Mouse (Mus musculus): ENCODE measurements around the gene Tox2. TPM values are rescaled to one million over a fixed set of nuclear protein-coding genes. Genes with fewer than 3 reads are reported as not detected.

Tox2 gene
- polyA plus RNA-seq, 1 experiment, result 12.1 TPM

DNA sequence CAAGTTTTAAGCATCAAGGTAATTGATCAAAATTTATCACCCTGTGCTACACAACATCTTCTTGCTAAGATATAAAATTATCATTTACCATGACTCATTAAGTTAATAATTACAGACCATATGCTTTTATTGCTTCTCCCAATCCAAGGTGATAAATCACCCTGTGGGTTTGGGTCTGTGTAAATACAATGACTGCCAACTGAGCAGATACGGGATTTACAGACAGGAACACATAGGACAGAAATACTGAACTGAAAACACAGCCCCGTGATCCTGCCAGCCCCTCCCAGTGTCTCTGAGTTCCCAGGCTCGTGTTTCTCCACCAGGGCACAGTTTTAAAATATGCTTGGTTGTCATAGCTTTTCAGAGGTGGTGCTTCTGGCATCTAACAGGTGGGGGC lies 10.2 kb downstream of the Tox2 start:
- Histone ChIP-seq H3K36me3 (ENCODE audit: control insufficient read depth, insufficient read depth, low read length) (no peaks in the 10 kb centered on the region), H3K4me3 (ENCODE audit: extremely low read depth, insufficient read depth, insufficient read length) (no peak overlapping the region), H3K27ac (ENCODE audit: insufficient read depth, low read length) (no peak overlapping the region), H3K4me1 (ENCODE audit: control insufficient read depth, insufficient read depth, insufficient read length) (no peaks in the 10 kb centered on the region), H3K27me3 (ENCODE audit: control insufficient read depth, insufficient read depth, low read length) (no peaks in the 10 kb centered on the region)
- DNase-seq (ENCODE audit: low read depth in 1 of 2, low spot score in 2 of 2), result no peak
- TF ChIP-seq POLR2A (IDR thresholded peaks at IDR 0.05; ENCODE audit: low read depth, low read length), result no peak
- no peak for TF ChIP-seq CTCF (IDR thresholded peaks at IDR 0.05; ENCODE audit: extremely low read depth, insufficient read depth, insufficient read length, insufficient replicate concordance)
- WGBS, result 49% methylated on average over 3 of the region's 3 CpGs

DNA sequence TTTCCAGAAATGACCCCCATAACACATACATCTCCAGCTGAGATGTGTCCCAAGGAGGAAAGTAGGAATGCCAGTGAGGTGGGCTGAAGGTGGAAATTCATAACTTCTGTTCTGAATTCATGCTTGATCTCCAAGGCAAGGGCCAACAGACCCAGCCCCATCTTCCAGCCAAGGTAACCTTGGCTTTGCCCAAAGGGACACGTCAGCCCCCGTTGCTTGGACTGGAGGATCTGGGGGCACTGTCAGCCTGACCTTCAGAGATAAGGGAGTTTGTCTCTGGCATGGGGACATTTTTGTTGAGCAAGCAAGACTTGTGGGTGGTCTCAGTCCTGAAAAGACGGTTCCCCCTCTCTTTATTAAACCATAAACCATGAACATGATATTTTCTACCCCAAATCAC lies 15.2 kb downstream of the Tox2 start:
- H3K27ac ChIP-seq (ENCODE audit: insufficient read depth, low read length), result no peak overlapping the region
- no peak for DNase-seq (ENCODE audit: low read depth in 1 of 2, low spot score in 2 of 2)
- H3K4me3 ChIP-seq (ENCODE audit: extremely low read depth, insufficient read depth, insufficient read length), result no peak overlapping the region
- no peaks in the 10 kb centered on the region for H3K36me3 ChIP-seq (ENCODE audit: control insufficient read depth, insufficient read depth, low read length)
- no peaks in the 10 kb centered on the region; the same call in 1 of the 2 replicates for H3K27me3 ChIP-seq (ENCODE audit: control insufficient read depth, insufficient read depth, low read length)
- H3K4me1 ChIP-seq (ENCODE audit: control insufficient read depth, insufficient read depth, insufficient read length), result no peaks in the 10 kb centered on the region
- TF ChIP-seq CTCF (IDR thresholded peaks at IDR 0.05; ENCODE audit: extremely low read depth, insufficient read depth, insufficient read length, insufficient replicate concordance) (no peak), POLR2A (IDR thresholded peaks at IDR 0.05; ENCODE audit: low read depth, low read length) (no peak)
- 85% methylated on average over 3 of the region's 3 CpGs for WGBS

DNA sequence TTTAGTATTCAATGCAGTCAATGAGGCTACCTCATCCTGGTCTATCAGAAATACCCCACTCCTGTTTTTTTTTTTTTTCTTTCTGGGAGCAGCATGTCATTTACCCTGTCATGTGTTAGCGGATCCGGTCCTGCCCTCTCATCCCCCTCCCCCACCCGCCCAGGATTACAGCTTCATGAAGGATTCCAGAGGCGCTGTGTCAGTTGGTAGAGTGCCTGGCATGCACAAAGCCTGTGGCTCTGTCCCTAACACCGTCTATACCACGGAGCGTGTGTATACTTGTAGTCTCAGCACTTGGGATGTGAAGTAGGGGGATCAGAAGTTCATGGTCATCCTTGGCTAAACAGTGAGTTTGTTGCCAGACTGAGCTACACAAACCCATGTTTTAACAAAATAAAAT lies 15.6 kb downstream of the Tox2 start:
- Histone ChIP-seq H3K4me3 (ENCODE audit: extremely low read depth, insufficient read depth, insufficient read length) (no peak overlapping the region), H3K4me1 (ENCODE audit: control insufficient read depth, insufficient read depth, insufficient read length) (no peaks in the 10 kb centered on the region), H3K36me3 (ENCODE audit: control insufficient read depth, insufficient read depth, low read length) (no peaks in the 10 kb centered on the region), H3K27me3 (ENCODE audit: control insufficient read depth, insufficient read depth, low read length) (no peaks in the 10 kb centered on the region; the same call in 1 of the 2 replicates), H3K27ac (ENCODE audit: insufficient read depth, low read length) (no peak overlapping the region)
- DNase-seq (ENCODE audit: low read depth in 1 of 2, low spot score in 2 of 2), result no peak
- 89% methylated on average over 7 of the region's 7 CpGs for whole genome bisulfite sequencing
- TF ChIP-seq CTCF (IDR thresholded peaks at IDR 0.05; ENCODE audit: extremely low read depth, insufficient read depth, insufficient read length, insufficient replicate concordance), result no peak
- no peak for TF ChIP-seq POLR2A (IDR thresholded peaks at IDR 0.05; ENCODE audit: low read depth, low read length)

DNA sequence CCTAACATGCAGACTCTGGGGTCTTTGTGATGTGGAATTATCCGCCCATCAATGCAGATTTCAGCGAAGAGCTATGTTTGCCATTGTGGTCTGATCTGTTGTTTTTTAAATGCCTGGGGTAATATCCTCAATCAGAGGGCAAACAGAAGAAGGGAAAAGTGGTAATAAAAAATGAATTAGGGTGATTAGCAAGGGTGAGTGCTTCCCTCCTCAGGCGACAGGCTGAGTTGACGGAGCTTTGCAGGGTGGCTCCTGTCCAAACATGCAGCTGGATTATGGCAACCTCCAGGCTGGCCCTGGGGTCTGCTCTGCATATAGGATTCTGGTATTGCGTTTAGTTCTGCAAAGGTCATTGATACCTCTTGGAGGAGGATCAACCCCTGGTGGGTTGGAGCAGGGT lies 16.5 kb downstream of the Tox2 start:
- Histone ChIP-seq H3K36me3 (ENCODE audit: control insufficient read depth, insufficient read depth, low read length) (no peaks in the 10 kb centered on the region), H3K4me1 (ENCODE audit: control insufficient read depth, insufficient read depth, insufficient read length) (no peaks in the 10 kb centered on the region), H3K4me3 (ENCODE audit: extremely low read depth, insufficient read depth, insufficient read length) (no peak overlapping the region), H3K27me3 (ENCODE audit: control insufficient read depth, insufficient read depth, low read length) (no peaks in the 10 kb centered on the region; the same call in 1 of the 2 replicates), H3K27ac (ENCODE audit: insufficient read depth, low read length) (no peak overlapping the region)
- WGBS, result 91% methylated on average over 5 of the region's 5 CpGs
- no peak for TF ChIP-seq CTCF (IDR thresholded peaks at IDR 0.05; ENCODE audit: extremely low read depth, insufficient read depth, insufficient read length, insufficient replicate concordance)
- no peak for TF ChIP-seq POLR2A (IDR thresholded peaks at IDR 0.05; ENCODE audit: low read depth, low read length)
- DNase-seq (ENCODE audit: low read depth in 1 of 2, low spot score in 2 of 2), result no peak

DNA sequence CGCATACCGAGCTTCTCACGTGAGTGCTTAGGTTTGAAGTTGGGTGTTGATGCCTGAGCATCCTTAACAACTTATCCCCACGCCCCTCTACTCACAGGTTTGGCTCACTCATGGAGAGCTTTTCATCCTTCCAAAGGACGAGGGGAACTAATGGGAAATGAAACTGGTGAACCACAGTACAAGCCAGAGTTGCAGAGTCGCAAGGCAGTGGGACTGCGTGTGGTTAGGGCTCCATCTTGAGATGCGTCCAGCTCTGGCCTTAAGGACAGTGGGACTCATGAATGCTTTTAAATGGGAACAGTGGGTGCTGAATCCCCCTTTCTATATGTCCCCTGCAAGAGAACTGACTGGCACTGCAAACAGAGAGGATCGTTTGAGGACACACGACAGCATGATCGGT lies 17.8 kb downstream of the Tox2 start:
- H3K4me3 ChIP-seq (ENCODE audit: extremely low read depth, insufficient read depth, insufficient read length), result no peak overlapping the region
- TF ChIP-seq POLR2A (IDR thresholded peaks at IDR 0.05; ENCODE audit: low read depth, low read length), result no peak
- no peak for TF ChIP-seq CTCF (IDR thresholded peaks at IDR 0.05; ENCODE audit: extremely low read depth, insufficient read depth, insufficient read length, insufficient replicate concordance)
- H3K36me3 ChIP-seq (ENCODE audit: control insufficient read depth, insufficient read depth, low read length), result no peaks in the 10 kb centered on the region
- H3K27ac ChIP-seq (ENCODE audit: insufficient read depth, low read length), result no peak overlapping the region
- 82% methylated on average over 11 of the region's 11 CpGs for WGBS
- H3K27me3 ChIP-seq (ENCODE audit: control insufficient read depth, insufficient read depth, low read length), result no peaks in the 10 kb centered on the region; the same call in 1 of the 2 replicates
- DNase-seq (ENCODE audit: low read depth in 1 of 2, low spot score in 2 of 2), result no peak
- H3K4me1 ChIP-seq (ENCODE audit: control insufficient read depth, insufficient read depth, insufficient read length), result no peaks in the 10 kb centered on the region

DNA sequence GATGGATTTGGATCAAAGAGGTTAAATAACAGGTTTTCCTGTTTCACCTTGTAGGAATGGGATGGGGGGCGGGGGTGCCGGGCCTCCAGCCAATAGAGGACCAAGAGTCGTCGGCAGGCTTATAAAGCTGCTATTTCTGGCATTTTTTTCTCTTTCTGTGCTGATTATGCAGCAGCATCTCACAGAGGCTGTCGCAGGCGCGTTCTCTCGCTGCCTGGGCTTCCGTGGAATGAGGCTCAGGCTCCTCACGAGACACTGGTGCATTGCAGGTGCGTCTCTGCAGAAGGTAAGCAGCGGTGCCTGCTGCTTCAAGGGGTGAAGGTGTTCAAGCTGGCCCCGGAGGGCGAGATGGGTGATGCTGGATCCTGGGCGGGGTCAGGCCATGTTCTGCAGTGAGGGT lies 22.4 kb downstream of the Tox2 start:
- no peak overlapping the region for H3K4me3 ChIP-seq (ENCODE audit: extremely low read depth, insufficient read depth, insufficient read length)

DNA sequence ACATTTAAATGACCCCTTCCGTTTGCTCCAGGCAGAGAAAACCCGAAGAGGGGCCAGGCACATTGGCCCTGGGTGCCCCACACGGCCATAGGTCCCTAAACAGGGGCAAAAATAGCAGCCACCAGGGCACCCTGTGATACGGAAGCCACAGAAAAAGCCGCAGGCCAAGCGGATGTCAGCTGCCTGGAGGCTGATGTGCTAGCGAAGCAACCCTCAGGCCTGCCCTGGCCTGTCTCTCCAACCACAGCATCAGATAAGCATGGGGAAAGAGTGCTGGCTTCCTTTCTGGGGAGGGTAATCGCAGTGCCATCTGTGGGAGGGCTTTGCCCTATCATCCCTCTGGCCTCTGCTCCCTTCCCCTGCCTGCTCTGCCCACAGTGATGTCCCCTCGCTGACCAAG lies 26.1 kb downstream of the Tox2 start:
- WGBS, result 7% methylated on average over 9 of the region's 9 CpGs
- peak; percentile 11 to 39 for DNase-seq (ENCODE audit: low read depth in 1 of 2, low spot score in 2 of 2)
- no peak overlapping the region for H3K4me3 ChIP-seq (ENCODE audit: extremely low read depth, insufficient read depth, insufficient read length)
- TF ChIP-seq CTCF (IDR thresholded peaks at IDR 0.05; ENCODE audit: extremely low read depth, insufficient read depth, insufficient read length, insufficient replicate concordance), result no peak
- H3K27me3 ChIP-seq (ENCODE audit: control insufficient read depth, insufficient read depth, low read length), result no peaks in the 10 kb centered on the region
- no peaks in the 10 kb centered on the region for H3K36me3 ChIP-seq (ENCODE audit: control insufficient read depth, insufficient read depth, low read length)
- peaks cover 2% of the 10 kb centered on the region; the same call in 1 of the 2 replicates for H3K4me1 ChIP-seq (ENCODE audit: control insufficient read depth, insufficient read depth, insufficient read length)
- H3K27ac ChIP-seq (ENCODE audit: insufficient read depth, low read length), result no peak overlapping the region

More for the DNA sequence above, 22.4 kb downstream of the Tox2 start:
- TF ChIP-seq POLR2A (IDR thresholded peaks at IDR 0.05; ENCODE audit: low read depth, low read length), result no peak
- no peak for TF ChIP-seq CTCF (IDR thresholded peaks at IDR 0.05; ENCODE audit: extremely low read depth, insufficient read depth, insufficient read length, insufficient replicate concordance)
- no peaks in the 10 kb centered on the region for H3K27me3 ChIP-seq (ENCODE audit: control insufficient read depth, insufficient read depth, low read length)
- no peak for DNase-seq (ENCODE audit: low read depth in 1 of 2, low spot score in 2 of 2)
- H3K36me3 ChIP-seq (ENCODE audit: control insufficient read depth, insufficient read depth, low read length), result no peaks in the 10 kb centered on the region
- H3K27ac ChIP-seq (ENCODE audit: insufficient read depth, low read length), result no peak overlapping the region
- 82% methylated on average over 15 of the region's 15 CpGs for WGBS
- H3K4me1 ChIP-seq (ENCODE audit: control insufficient read depth, insufficient read depth, insufficient read length), result peaks cover 2% of the 10 kb centered on the region; the same call in 1 of the 2 replicates
